Mouse (Mus musculus): ENCODE data around the gene Myo9a. TPM values are rescaled to one million over a fixed set of nuclear protein-coding genes. Genes with fewer than 3 reads are reported as not detected.
A peak's percentile ranks its signal among the peaks of the same experiment; 100 is the strongest.
"Not testable (repeated sequence)": the region's sequence is repeated elsewhere in the genome, so short reads cannot be mapped to it uniquely, and the experiment has no call there.

The Myo9a gene
- polyA plus RNA-seq, 1 experiment from 2014 or later, result 26.8 TPM

- H3K36me3 ChIP-seq (ENCODE audit: control insufficient read depth, insufficient read depth, low read length), result no peaks in the 10 kb centered on the region
- no peak overlapping the region for H3K4me2 ChIP-seq (ENCODE audit: low read length)
- 97% methylated on average over 2 of the region's 2 CpGs for WGBS
- no peak overlapping the region for H3K9ac ChIP-seq (ENCODE audit: low read depth, low read length)
- no peaks in the 10 kb centered on the region for H3K27me3 ChIP-seq (ENCODE audit: control insufficient read depth, insufficient read depth, low read depth, low read length)
- no peaks in the 10 kb centered on the region for H3K9me3 ChIP-seq (replicated peaks; ENCODE audit: control insufficient read depth, low read length, poor library complexity, severe bottlenecking)
- no peak overlapping the region for H3K4me3 ChIP-seq (ENCODE audit: low read depth, low read length)
- no peak for ATAC-seq
- peaks cover 10% of the 10 kb centered on the region for H3K4me1 ChIP-seq (ENCODE audit: control insufficient read depth, insufficient read depth, low read length)
- H3K27ac ChIP-seq (ENCODE audit: low read length), result no peak overlapping the region
Measured at GRCm38 (mm10) chr9:59748387-59748786, 2.3 kb upstream of the Myo9a start.

GRCm38 (mm10) chr9:59748969-59749368 is 1.7 kb upstream of the Myo9a start:
- H3K9ac ChIP-seq (ENCODE audit: low read depth, low read length), result no peak overlapping the region
- H3K4me3 ChIP-seq (ENCODE audit: low read depth, low read length), result no peak overlapping the region
- no peak for ATAC-seq
- no peaks in the 10 kb centered on the region for H3K36me3 ChIP-seq (ENCODE audit: control insufficient read depth, insufficient read depth, low read length)
- peaks cover 14% of the 10 kb centered on the region for H3K4me1 ChIP-seq (ENCODE audit: control insufficient read depth, insufficient read depth, low read length)
- WGBS, result 92% methylated on average over 11 of the region's 11 CpGs
- H3K4me2 ChIP-seq (ENCODE audit: low read length), result no peak overlapping the region
- H3K27me3 ChIP-seq (ENCODE audit: control insufficient read depth, insufficient read depth, low read depth, low read length), result no peaks in the 10 kb centered on the region
- no peaks in the 10 kb centered on the region for H3K9me3 ChIP-seq (replicated peaks; ENCODE audit: control insufficient read depth, low read length, poor library complexity, severe bottlenecking)
- H3K27ac ChIP-seq (ENCODE audit: low read length), result no peak overlapping the region

GRCm38 (mm10) chr9:59749581-59750265 is 973 bp upstream of the Myo9a start:
- peak overlapping the region; percentile 77 for H3K9ac ChIP-seq (ENCODE audit: low read depth, low read length)
- H3K36me3 ChIP-seq (ENCODE audit: control insufficient read depth, insufficient read depth, low read length), result no peaks in the 10 kb centered on the region
- H3K27me3 ChIP-seq (ENCODE audit: control insufficient read depth, insufficient read depth, low read depth, low read length), result no peaks in the 10 kb centered on the region
- H3K4me3 ChIP-seq (ENCODE audit: low read depth, low read length), result peak overlapping the region; percentile 95
- H3K4me2 ChIP-seq (ENCODE audit: low read length), result peak overlapping the region; percentile 77
- peaks cover 16% of the 10 kb centered on the region for H3K4me1 ChIP-seq (ENCODE audit: control insufficient read depth, insufficient read depth, low read length)
- H3K27ac ChIP-seq (ENCODE audit: low read length), result peak overlapping the region; percentile 90
- no peaks in the 10 kb centered on the region for H3K9me3 ChIP-seq (replicated peaks; ENCODE audit: control insufficient read depth, low read length, poor library complexity, severe bottlenecking)
- whole genome bisulfite sequencing, result 35% methylated on average over 12 of the region's 12 CpGs
- ATAC-seq, result no peak

- Histone ChIP-seq H3K4me1 (ENCODE audit: control insufficient read depth, insufficient read depth, low read length) (peaks cover 16% of the 10 kb centered on the region), H3K9ac (ENCODE audit: low read depth, low read length) (peak overlapping the region; percentile 99), H3K27ac (ENCODE audit: low read length) (peak overlapping the region; percentile 93), H3K27me3 (ENCODE audit: control insufficient read depth, insufficient read depth, low read depth, low read length) (no peaks in the 10 kb centered on the region), H3K4me3 (ENCODE audit: low read depth, low read length) (peak overlapping the region; percentile 95), H3K36me3 (ENCODE audit: control insufficient read depth, insufficient read depth, low read length) (no peaks in the 10 kb centered on the region), H3K4me2 (ENCODE audit: low read length) (peak overlapping the region; percentile 90), H3K9me3 (replicated peaks; ENCODE audit: control insufficient read depth, low read length, poor library complexity, severe bottlenecking) (no peaks in the 10 kb centered on the region)
- peak; percentile 91 for ATAC-seq
- under 1% methylated on average over 38 of the region's 49 CpGs for WGBS
Measured at GRCm38 (mm10) chr9:59751066-59751581, 428 bp downstream of the Myo9a start.

DNA sequence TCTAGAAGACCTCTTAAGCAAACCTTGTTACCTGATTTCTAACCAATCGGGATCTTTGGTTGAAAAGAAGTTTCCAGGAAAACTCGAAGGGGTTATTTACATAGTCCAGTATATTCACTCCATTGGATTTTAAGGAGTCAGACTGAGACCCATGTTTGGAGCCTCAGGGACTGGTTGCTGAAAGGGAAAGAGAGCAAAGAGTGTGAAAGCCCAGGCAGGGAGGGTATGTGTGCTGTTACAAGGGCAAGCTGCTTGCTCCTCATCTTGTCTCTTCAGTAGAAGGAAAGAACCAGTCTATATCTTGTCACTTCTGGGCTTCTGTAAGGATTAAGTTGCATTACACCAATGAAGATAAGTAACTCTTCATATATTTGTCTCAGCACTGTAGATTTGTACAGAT is 1.3 kb downstream of the Myo9a start:
- Histone ChIP-seq H3K9me3 (replicated peaks; ENCODE audit: control insufficient read depth, low read length, poor library complexity, severe bottlenecking) (no peaks in the 10 kb centered on the region), H3K4me3 (ENCODE audit: low read depth, low read length) (peak overlapping the region; percentile 95), H3K4me2 (ENCODE audit: low read length) (peak overlapping the region; percentile 90), H3K27me3 (ENCODE audit: control insufficient read depth, insufficient read depth, low read depth, low read length) (no peaks in the 10 kb centered on the region), H3K4me1 (ENCODE audit: control insufficient read depth, insufficient read depth, low read length) (peaks cover 16% of the 10 kb centered on the region), H3K36me3 (ENCODE audit: control insufficient read depth, insufficient read depth, low read length) (no peaks in the 10 kb centered on the region), H3K9ac (ENCODE audit: low read depth, low read length) (peak overlapping the region; percentile 99), H3K27ac (ENCODE audit: low read length) (no peak overlapping the region)
- no peak for ATAC-seq
- 4% methylated on average over 2 of the region's 2 CpGs for WGBS

DNA sequence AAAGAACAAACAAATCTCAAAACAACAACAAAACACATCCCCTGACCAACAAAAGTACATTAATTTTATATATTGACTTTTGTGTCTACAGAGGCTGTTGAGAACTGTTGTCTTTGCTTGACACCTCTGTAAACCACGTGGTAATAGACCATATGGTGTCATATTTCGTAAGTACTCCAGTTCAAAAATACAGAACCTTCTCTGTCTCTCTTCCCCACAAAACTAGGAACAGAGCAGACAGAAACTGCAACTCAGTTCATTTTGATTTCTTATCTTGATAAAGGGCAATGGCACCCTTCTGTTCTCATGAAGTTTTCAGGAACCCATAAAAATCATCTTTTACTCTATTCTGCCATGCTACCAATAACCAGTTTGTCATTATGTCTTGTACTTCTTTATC is 4.5 kb downstream of the Myo9a start:
- Histone ChIP-seq H3K27me3 (ENCODE audit: control insufficient read depth, insufficient read depth, low read depth, low read length) (no peaks in the 10 kb centered on the region), H3K36me3 (ENCODE audit: control insufficient read depth, insufficient read depth, low read length) (no peaks in the 10 kb centered on the region), H3K27ac (ENCODE audit: low read length) (no peak overlapping the region), H3K9ac (ENCODE audit: low read depth, low read length) (no peak overlapping the region), H3K4me1 (ENCODE audit: control insufficient read depth, insufficient read depth, low read length) (peaks cover 9% of the 10 kb centered on the region), H3K4me3 (ENCODE audit: low read depth, low read length) (no peak overlapping the region), H3K9me3 (replicated peaks; ENCODE audit: control insufficient read depth, low read length, poor library complexity, severe bottlenecking) (no peaks in the 10 kb centered on the region), H3K4me2 (ENCODE audit: low read length) (no peak overlapping the region)
- ATAC-seq, result no peak
- 70% methylated on average over 2 of the region's 2 CpGs for WGBS

DNA sequence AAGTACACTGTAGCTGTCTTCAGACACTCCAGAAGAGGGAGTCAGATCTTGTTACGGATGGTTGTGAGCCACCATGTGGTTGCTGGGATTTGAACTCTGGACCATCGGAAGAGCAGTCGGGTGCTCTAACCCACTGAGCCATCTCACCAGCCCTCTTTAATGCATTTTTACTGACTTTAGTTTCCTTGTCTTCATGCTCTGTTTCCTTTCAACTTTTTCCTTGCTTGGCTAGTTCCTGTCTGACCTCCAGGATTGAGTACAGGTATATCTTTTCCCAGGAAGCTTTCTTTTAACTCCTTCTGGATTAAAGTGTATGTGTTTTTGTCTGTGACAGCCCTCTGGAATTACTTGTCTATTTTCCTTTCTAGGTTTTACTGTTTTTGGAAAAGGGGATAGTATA is 6.3 kb downstream of the Myo9a start:
- not testable (repeated sequence) for H3K9me3 ChIP-seq (replicated peaks; ENCODE audit: control insufficient read depth, low read length, poor library complexity, severe bottlenecking); H3K4me3 ChIP-seq (ENCODE audit: low read depth, low read length); ATAC-seq; H3K27me3 ChIP-seq (ENCODE audit: control insufficient read depth, insufficient read depth, low read depth, low read length); H3K4me2 ChIP-seq (ENCODE audit: low read length); H3K4me1 ChIP-seq (ENCODE audit: control insufficient read depth, insufficient read depth, low read length); H3K36me3 ChIP-seq (ENCODE audit: control insufficient read depth, insufficient read depth, low read length); H3K27ac ChIP-seq (ENCODE audit: low read length); H3K9ac ChIP-seq (ENCODE audit: low read depth, low read length)
- 100% methylated on average over 2 of the region's 3 CpGs for WGBS

GRCm38 (mm10) chr9:59760515-59760914 is 9.8 kb downstream of the Myo9a start:
- Histone ChIP-seq H3K9me3 (replicated peaks; ENCODE audit: control insufficient read depth, low read length, poor library complexity, severe bottlenecking) (no peaks in the 10 kb centered on the region), H3K4me2 (ENCODE audit: low read length) (no peak overlapping the region), H3K9ac (ENCODE audit: low read depth, low read length) (no peak overlapping the region), H3K36me3 (ENCODE audit: control insufficient read depth, insufficient read depth, low read length) (no peaks in the 10 kb centered on the region), H3K27ac (ENCODE audit: low read length) (no peak overlapping the region), H3K4me1 (ENCODE audit: control insufficient read depth, insufficient read depth, low read length) (no peaks in the 10 kb centered on the region; the same call in 1 of the 2 replicates), H3K4me3 (ENCODE audit: low read depth, low read length) (no peak overlapping the region), H3K27me3 (ENCODE audit: control insufficient read depth, insufficient read depth, low read depth, low read length) (no peaks in the 10 kb centered on the region)
- ATAC-seq, result no peak
- WGBS, result 86% methylated on average over 3 of the region's 3 CpGs

DNA sequence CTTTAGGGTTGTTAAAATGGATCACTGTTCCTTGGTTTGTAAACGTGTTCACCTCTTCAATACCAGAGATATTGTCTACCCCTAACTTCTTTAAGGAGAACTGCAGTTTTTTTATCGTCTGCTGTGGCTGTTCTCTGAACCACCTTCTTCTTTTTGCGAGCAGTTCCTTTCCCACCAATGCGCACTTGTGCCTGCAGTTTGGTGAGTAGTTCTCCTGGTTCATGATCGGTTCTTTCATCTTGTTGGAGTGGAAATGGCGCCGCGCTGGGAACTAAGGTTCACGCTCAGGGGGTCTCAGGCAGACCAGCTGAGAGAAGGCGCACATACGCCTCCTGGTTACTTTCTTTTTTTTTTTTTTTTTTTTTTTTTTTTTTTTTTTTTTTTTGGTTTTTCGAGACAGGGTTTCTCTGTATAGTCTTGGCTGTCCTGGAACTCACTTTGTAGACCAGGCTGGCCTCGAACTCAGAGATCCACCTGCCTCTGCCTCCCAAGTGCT is 16.3 kb downstream of the Myo9a start:
- WGBS, result 93% methylated on average over 11 of the region's 13 CpGs
- not testable (repeated sequence) for H3K36me3 ChIP-seq (ENCODE audit: control insufficient read depth, insufficient read depth, low read length); H3K4me2 ChIP-seq (ENCODE audit: low read length); H3K4me3 ChIP-seq (ENCODE audit: low read depth, low read length); ATAC-seq; H3K27me3 ChIP-seq (ENCODE audit: control insufficient read depth, insufficient read depth, low read depth, low read length); H3K9me3 ChIP-seq (replicated peaks; ENCODE audit: control insufficient read depth, low read length, poor library complexity, severe bottlenecking); H3K27ac ChIP-seq (ENCODE audit: low read length); H3K9ac ChIP-seq (ENCODE audit: low read depth, low read length); H3K4me1 ChIP-seq (ENCODE audit: control insufficient read depth, insufficient read depth, low read length)

Measured in midbrain, embryonic 16.5 days (tissue).